Mouse (Mus musculus) ES-Bruce4 (cell line): ENCODE measurements around the gene Gca.

Experiments
- CTCF ChIP-seq: IDR thresholded peaks from one replicate; pipeline ENCODE4 v1.8.1; 2011; ENCODE audit warnings: low read depth, low read length
- EP300 ChIP-seq: IDR thresholded peaks from 2 replicates; pipeline ENCODE4 v1.6.1; 2011; ENCODE audit warnings: low read depth, low read length; ENCODE audit not compliant: insufficient read depth

- TF ChIP-seq CTCF (no peak), EP300 (0 out of 2 replicates have a peak, but pooled peaks have one; percentile 35)
Measured at GRCm38 (mm10) chr2:62664135-62664670, at the start of gene Gca.
